Mouse (Mus musculus) spleen, embryonic (tissue): Measurements from ENCODE around the gene Pm20d1.

Source experiments
- CTCF ChIA-PET: fragments of 350-600 bp; sonication (Branson Sonifier 250); formaldehyde crosslinking; loops from one replicate; lab custom pipeline; 2022; lab: Charles Lee

Pm20d1 gene

GRCm38 (mm10) chr1:131797202-131797909, at the start of gene Pm20d1:
TSS of gene Pm20d1 (plus strand) at chr1:131797381.
- CTCF ChIA-PET = interaction anchor here (0.7 kb wide), 1 partner anchor 124 kb away, joined by 4 read pairs; no protein-coding TSS in a partner anchor

- CTCF ChIA-PET = no interaction called here
Observed at GRCm38 (mm10) chr1:131747761-131748160, 49.4 kb upstream of the Pm20d1 start.

- CTCF ChIA-PET = no interaction called here
Observed at GRCm38 (mm10) chr1:131748636-131749035, 48.5 kb upstream of the Pm20d1 start.

GRCm38 (mm10) chr1:131749706-131750545, 47.3 kb upstream of the Pm20d1 start:
- CTCF ChIA-PET = interaction anchor here (0.6 kb wide), 1 partner anchor 874 kb away, joined by 5 read pairs; no protein-coding TSS in a partner anchor

GRCm38 (mm10) chr1:131751181-131751890, 45.8 kb upstream of the Pm20d1 start:
- CTCF ChIA-PET = no interaction called here

DNA sequence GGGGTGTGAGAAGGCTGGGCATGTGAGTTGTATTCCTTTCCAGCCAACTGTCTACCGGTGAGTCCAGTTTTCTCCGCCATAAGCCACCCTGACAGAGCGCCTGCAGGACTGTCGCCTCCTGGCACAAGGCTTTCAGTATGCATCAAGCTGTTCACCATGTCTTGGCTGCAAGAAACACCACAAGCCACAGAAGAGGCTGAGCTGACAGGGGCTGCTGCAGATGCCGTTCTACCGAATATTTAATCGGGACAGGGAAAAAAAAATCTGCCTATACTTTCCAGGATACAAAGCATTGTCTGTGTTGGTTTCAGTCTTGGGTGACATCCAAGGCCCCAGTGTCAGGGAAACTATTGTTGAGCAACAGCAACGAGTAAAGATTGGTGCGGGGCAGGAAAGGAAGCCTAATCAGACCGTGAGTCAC, 45.3 kb upstream of the Pm20d1 start:
- CTCF ChIA-PET = no interaction called here

DNA sequence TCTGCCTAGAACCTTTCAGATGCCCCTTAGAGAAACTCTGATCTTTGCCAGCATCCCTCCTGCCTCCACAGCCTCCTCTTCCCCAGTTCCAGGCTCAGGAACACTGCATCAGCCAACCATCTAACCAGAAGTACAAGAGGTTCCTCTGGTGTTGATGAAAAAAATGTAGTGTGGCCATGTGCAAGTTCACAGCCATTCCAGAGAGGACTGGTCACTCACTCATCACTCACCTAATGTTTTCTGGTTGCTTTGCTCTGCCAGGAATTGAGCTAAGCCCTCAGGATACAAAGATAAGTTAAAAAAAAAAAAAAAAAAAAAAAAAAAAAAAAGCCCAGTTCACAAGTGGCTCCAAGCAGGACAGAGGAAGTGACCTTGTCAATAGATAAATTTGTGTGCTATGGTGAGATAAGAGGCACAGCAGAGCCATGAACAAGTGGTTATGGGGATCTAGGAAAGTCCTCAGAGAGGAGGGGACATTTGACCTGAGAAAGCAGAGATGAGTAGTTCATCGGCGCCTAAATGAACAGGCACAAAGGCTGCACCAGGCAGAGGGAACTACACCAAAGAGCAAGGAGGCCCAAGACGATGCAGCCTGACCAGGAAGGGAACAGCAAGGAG, 42.9 kb upstream of the Pm20d1 start:
- CTCF ChIA-PET = no interaction called here

- CTCF ChIA-PET = no interaction called here
Observed at GRCm38 (mm10) chr1:131754916-131755315, 42.3 kb upstream of the Pm20d1 start.

- CTCF ChIA-PET = no interaction called here
Observed at GRCm38 (mm10) chr1:131757211-131757610, 40.0 kb upstream of the Pm20d1 start.

DNA sequence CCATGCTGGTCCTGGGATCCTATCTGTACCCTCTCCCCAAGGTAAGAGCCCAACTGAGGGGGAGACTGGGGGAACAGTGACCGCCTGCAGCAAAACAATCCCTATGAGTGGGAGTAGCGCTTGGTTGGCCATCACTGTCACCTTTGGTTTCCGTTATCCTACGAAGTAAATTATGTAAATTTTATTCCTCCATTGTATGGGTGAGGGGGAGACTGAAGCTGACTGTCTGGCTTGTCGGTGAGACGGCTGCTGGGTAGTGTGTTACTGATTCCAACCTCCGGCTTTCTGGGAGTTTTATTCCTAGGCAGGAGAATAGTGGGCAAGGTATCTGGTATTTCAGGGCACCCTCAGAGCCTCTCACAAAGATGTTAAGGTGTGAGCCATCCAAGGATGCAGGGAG, 38.4 kb upstream of the Pm20d1 start:
- CTCF ChIA-PET = no interaction called here

- CTCF ChIA-PET = interaction anchor here (0.6 kb wide), 1 partner anchor 36 kb away, joined by 5 read pairs; no protein-coding TSS in a partner anchor
Observed at GRCm38 (mm10) chr1:131759667-131760427, 37.3 kb upstream of the Pm20d1 start.

DNA sequence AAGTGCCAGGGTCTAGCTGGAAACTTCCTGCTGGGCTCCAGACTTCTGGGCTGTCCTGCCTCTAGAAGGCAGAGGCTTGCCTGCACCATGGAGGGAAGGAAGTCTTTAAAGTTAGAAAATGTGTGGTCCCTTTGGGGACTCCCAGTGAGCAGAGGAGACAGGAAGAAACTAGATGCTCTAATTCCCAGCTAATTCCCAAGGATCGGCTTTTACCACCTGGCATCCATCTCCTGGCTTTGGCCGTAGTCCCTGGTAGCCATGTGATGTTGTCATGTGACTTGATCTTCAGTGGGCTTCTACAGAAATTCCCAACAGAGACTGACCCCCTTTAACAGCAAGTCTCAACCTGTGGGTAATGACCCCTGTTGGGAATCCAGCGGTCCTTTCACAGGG, 36.8 kb upstream of the Pm20d1 start:
- CTCF ChIA-PET = interaction anchor here (0.6 kb wide), 1 partner anchor 35 kb away, joined by 5 read pairs; no protein-coding TSS in a partner anchor

DNA sequence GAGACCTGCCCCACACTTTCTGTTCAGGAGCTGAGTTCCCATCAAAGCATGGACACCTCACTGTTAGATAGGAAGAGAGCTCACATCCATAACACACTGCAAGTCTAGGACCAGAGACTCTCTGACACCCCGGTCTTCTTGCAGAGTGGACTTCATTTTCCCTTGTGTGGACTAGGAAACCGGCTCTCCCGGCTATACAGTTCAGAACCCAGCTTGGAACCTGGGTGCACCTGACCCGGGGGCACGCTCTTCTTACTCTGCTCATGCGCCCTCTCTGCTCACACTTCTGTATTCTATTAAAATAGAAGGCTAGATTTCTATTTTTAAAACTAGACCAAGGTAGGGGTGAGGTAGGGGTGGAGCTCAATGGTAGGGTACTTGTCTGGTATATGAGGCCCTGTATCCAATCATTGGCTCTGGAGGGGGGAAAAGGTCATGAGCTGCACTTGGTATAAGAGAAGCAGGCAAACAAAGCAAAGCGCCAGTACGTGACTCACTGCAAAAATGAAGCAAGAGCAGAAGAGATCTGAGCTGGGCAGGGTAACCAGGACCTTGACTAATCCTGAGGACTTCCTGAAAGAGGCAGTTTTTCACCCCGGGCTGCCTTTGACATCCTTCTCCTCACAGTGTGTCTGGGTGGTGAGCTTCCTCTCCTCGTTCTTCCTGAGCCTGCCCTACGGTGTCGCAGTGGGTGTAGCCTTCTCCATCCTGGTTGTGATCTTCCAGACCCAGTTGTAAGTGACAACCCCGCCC, 35.9 kb upstream of the Pm20d1 start:
- CTCF ChIA-PET = no interaction called here

- CTCF ChIA-PET = interaction anchor here (0.8 kb wide), 1 partner anchor 55 kb away, joined by 4 read pairs; no protein-coding TSS in a partner anchor
Observed at GRCm38 (mm10) chr1:131763683-131764082, 33.5 kb upstream of the Pm20d1 start.

DNA sequence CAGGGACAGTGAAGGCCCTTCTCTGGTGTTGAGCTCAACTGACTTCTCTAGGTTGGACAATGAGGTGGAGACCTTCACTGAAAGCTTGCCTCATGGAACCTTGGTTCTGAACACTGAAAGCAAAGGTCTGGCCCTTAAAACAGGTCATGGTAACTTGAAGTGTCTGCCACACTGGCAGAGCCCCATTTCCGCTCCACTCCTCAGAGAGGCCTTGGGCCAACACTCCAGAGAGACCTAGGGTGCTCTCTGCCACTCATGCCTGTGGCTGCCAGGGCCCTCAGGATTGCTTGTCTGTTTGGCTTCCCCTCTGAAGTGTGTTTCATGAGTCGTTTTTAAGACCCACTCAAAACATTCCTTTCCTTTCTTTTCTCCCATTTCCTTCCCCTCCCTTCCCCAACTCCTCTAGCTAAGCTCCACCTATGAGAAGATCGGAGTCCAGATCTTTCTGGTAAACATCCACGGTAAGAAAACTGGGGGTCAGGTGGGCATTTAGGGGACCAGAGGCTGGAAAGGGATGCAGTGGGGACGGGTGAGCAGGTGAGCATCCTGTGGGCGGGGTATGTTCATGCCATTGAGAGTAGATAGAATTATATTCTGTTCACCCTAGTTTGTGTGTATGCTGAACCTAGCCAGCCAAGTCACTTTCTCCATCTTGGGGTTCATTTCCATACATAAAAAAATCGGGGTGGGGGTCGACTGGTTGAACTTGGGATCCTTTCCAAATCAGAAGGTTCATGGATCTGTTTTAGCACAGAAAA, 32.4 kb upstream of the Pm20d1 start:
- CTCF ChIA-PET = no interaction called here

DNA sequence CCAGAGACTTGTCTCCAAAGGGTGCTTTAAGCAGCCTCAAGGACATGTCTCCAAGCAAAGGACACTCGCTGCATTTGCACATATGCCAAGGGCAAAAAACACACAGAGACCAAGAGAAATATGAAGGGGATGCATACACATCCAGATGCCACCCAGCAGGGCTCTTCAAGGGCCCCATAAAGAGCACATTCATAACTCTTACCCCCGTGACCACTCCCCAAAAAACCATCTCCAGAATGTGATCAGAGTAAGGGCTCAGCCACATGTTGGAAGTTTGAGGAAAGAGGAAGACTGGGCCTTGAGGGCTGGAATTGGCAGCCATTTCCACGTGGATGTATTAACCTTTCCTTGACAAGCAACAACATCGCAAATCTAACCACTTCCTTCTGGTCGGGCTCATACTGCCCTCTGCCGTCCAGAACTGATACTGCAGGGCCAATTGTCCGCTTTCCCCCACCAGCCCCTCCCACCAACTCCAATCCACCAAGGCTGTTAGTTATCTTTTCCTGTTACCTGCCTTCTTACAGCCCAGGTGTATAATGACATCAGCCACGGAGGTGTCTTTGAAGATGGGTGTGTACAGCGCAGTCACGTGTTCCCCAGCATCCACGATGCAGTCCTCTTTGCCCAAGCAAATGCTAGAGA, 31.7 kb upstream of the Pm20d1 start:
- CTCF ChIA-PET = no interaction called here

DNA sequence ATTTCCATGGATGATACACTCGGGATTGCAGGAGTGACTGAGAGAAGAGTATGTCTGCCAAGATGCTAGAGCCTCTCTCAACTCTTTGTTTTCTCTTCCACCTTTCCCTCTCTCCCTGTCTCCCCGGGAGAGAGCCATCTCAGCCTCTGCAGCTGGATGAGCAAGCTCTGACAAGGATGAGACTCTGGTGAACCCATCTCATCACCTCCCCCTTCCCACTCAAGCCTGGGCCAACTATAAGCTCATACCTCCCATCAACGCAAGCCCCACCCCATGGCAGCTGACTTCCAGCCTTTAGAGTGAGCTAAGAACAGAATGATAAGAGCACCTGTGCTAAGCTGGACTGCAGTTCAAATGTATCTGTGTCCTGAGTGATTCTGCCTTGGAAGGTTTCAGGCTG, 27.9 kb upstream of the Pm20d1 start:
- CTCF ChIA-PET = interaction anchor here (0.5 kb wide), 1 partner anchor 142 kb away, joined by 11 read pairs; no protein-coding TSS in a partner anchor

- CTCF ChIA-PET = no interaction called here
Observed at GRCm38 (mm10) chr1:131770656-131771055, 26.5 kb upstream of the Pm20d1 start.

GRCm38 (mm10) chr1:131771440-131771839, 25.7 kb upstream of the Pm20d1 start:
- CTCF ChIA-PET = no interaction called here
